Mouse (Mus musculus) brain, embryonic 14.5 days (tissue): ENCODE results near the gene Higd1c.
"Not testable (repeated sequence)": the region's sequence is repeated elsewhere in the genome, so short reads cannot be mapped to it uniquely, and the experiment has no call there.

Experiments used
- CTCF ChIP-seq: fragments of 200-500 bp; IDR thresholded peaks from 2 replicates; pipeline ENCODE4 v1.5.1; 2012; ENCODE audit warnings: inconsistent platforms, mild to moderate bottlenecking, moderate library complexity, borderline replicate concordance; ENCODE audit not compliant: insufficient read depth, insufficient read length; ENCODE audit errors: extremely low read depth
- POLR2A ChIP-seq: fragments of 200-500 bp; IDR thresholded peaks from 2 replicates; pipeline ENCODE4 v1.6.1; 2012; ENCODE audit warnings: mild to moderate bottlenecking, inconsistent platforms, borderline replicate concordance; ENCODE audit not compliant: poor library complexity, insufficient read depth, insufficient read length, severe bottlenecking; ENCODE audit errors: extremely low read depth

GRCm38 (mm10) chr15:100421758-100422197, 57.4 kb downstream of the Higd1c start, which contains the start of gene Gm5475:
- not testable (repeated sequence) for TF ChIP-seq POLR2A, CTCF
